ENCODE assay signal across 10 mouse cellular contexts in genomic region chr13:97607221-97607723, GRCm38 (mm10).
A peak's percentile ranks its signal among the peaks of the same experiment; 100 is the strongest.
DNase-seq lines count a peak whose midpoint lies in the region; ATAC-seq lines count a peak whose summit lies in the region.
"Had no signal": no experiment of that assay in that cellular context is flagged by ENCODE, and none has a peak within 500 bp of the region (broad histone marks: within the 10 kb centered on the region; RNA-seq: fewer than 3 reads in every experiment).

No protein-coding gene starts in this region.

- H3K4me3 ChIP-seq in embryonic facial prominence, embryonic 10.5 days = no peak overlapping the region
- H3K4me3 ChIP-seq in kidney, embryonic 16.5 days (ENCODE audit: low read length) = no peak overlapping the region
- H3K4me3 ChIP-seq: embryonic facial prominence, embryonic 12.5 days; limb, embryonic 15.5 days had no signal

- no peak overlapping the region; the same call in 1 of the 2 replicates for H3K27ac ChIP-seq in embryonic facial prominence, embryonic 10.5 days (replicated peaks)
- peak overlapping the region; percentile 62; the same call in 1 of the 2 replicates for H3K27ac ChIP-seq in kidney, embryonic 16.5 days (ENCODE audit: low read length)
- H3K27ac ChIP-seq: embryonic facial prominence, embryonic 12.5 days; limb, embryonic 15.5 days had no signal

- H3K4me1 ChIP-seq in embryonic facial prominence, embryonic 10.5 days = peaks cover 14% of the 10 kb centered on the region
- peaks cover 30% of the 10 kb centered on the region for H3K4me1 ChIP-seq in kidney, embryonic 16.5 days (ENCODE audit: insufficient read depth, low read length)
- H3K4me1 ChIP-seq: limb, embryonic 15.5 days had no signal

- H3K9me3 ChIP-seq in embryonic facial prominence, embryonic 10.5 days = no peaks in the 10 kb centered on the region
- no peaks in the 10 kb centered on the region for H3K9me3 ChIP-seq in kidney, embryonic 16.5 days (ENCODE audit: low read length)
- H3K9me3 ChIP-seq: embryonic facial prominence, embryonic 12.5 days; limb, embryonic 15.5 days had no signal

- no peaks in the 10 kb centered on the region for H3K36me3 ChIP-seq in embryonic facial prominence, embryonic 10.5 days (replicated peaks)
- H3K36me3 ChIP-seq in kidney, embryonic 16.5 days (ENCODE audit: insufficient read depth, low read length) = no peaks in the 10 kb centered on the region
- H3K36me3 ChIP-seq: embryonic facial prominence, embryonic 12.5 days; limb, embryonic 15.5 days had no signal

- H3K27me3 ChIP-seq in embryonic facial prominence, embryonic 10.5 days (replicated peaks; ENCODE audit: low read depth, poor library complexity, severe bottlenecking) = no peaks in the 10 kb centered on the region
- no peaks in the 10 kb centered on the region for H3K27me3 ChIP-seq in kidney, embryonic 16.5 days (ENCODE audit: insufficient read depth, low read length)
- H3K27me3 ChIP-seq: embryonic facial prominence, embryonic 12.5 days; limb, embryonic 15.5 days had no signal

- peak; percentile 48 for DNase-seq in layer of hippocampus, adult 11-12 months (ENCODE audit: low spot score)
- no peak for DNase-seq in layer of hippocampus, adult 9-10 months (ENCODE audit: low spot score)
- DNase-seq in adrenal gland, postnatal 25 days = peak; percentile 47
- DNase-seq in embryonic facial prominence, embryonic 10.5 days (ENCODE audit: low spot score) = peak; percentile 52
- peak; percentile 43 to 63 for DNase-seq in lung, adult 18-20 months

- peak; percentile 93 for ATAC-seq in kidney, embryonic 16.5 days (ENCODE audit: low FRiP score, low TSS enrichment)
- ATAC-seq in neutrophil, adult 5-6 weeks (ENCODE audit: extremely low read depth, insufficient number of reproducible peaks, low FRiP score, poor library complexity, severe bottlenecking) = 0 out of 2 replicates have a peak, but pooled peaks have one; percentile 26
- no peak for ATAC-seq in erythroblast, adult 5-6 weeks (replicated peaks; ENCODE audit: low FRiP score, poor library complexity, severe bottlenecking)

- WGBS in embryonic facial prominence, embryonic 10.5 days = 42% methylated on average over 11 of the region's 11 CpGs
- 11% methylated on average over 11 of the region's 11 CpGs for WGBS in kidney, embryonic 16.5 days

- peak overlapping the region; percentile 25 for H3K4me2 ChIP-seq in kidney, embryonic 16.5 days (replicated peaks; ENCODE audit: low read depth, low read length)
- H3K4me2 ChIP-seq: embryonic facial prominence, embryonic 12.5 days; limb, embryonic 15.5 days had no signal

- no peak overlapping the region; the same call in 1 of the 2 replicates for H3K9ac ChIP-seq in kidney, embryonic 16.5 days (replicated peaks; ENCODE audit: low read length)
- H3K9ac ChIP-seq: embryonic facial prominence, embryonic 12.5 days; limb, embryonic 15.5 days had no signal
